Mouse (Mus musculus) bone marrow macrophage, adult 2 months (primary cell): Measurements from ENCODE around the gene Tmem189.

ENCODE experiments used
- CTCF ChIP-seq: IDR thresholded peaks from 2 replicates; pipeline ENCODE4 v1.5.1; 2012; ENCODE audit warnings: low read depth, mild to moderate bottlenecking, low read length, moderate library complexity
- POLR2A ChIP-seq: IDR thresholded peaks from 2 replicates; pipeline ENCODE4 v1.6.1; 2012; ENCODE audit warnings: mild to moderate bottlenecking, low read depth, low read length, borderline replicate concordance

DNA sequence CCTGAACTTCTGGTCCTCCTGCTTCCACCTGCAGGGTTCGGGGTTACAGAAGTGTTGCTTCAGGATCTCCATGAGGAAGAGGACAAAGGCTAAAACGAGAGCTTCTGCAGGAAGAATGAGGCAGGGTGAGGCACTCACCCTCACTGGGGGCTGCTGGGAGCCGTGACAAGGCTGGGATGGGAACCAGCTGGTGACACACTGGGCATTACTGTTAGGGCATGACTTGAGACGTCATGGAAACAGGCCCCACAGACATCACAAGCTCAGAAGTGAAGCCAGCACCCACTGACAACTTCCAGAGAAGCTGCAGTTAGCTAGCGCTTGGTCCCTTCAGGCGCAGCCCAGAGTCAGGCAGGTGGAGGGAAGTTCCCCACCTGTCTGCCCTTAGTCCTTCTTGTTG, 89.7 kb downstream of the Tmem189 start:
- TF ChIP-seq CTCF (no peak), POLR2A (no peak)
